19 mouse cellular contexts compared by ENCODE assay signal in genomic region chr7:70606511-70606910, GRCm38 (mm10).
DNase-seq lines count a peak whose midpoint lies in the region; ATAC-seq lines count a peak whose summit lies in the region.
"Had no signal": no experiment of that assay in that cellular context is flagged by ENCODE, and none has a peak within 500 bp of the region (broad histone marks: within the 10 kb centered on the region; RNA-seq: fewer than 3 reads in every experiment).

No protein-coding gene starts in this region.

- no peaks in the 10 kb centered on the region for H3K36me3 ChIP-seq in intestine, embryonic 16.5 days (ENCODE audit: control insufficient read depth, insufficient read depth, low read length)
- H3K36me3 ChIP-seq in lung, embryonic 16.5 days (ENCODE audit: control insufficient read depth, insufficient read depth, low read length), result no peaks in the 10 kb centered on the region
- H3K36me3 ChIP-seq in stomach, embryonic 15.5 days, result no peaks in the 10 kb centered on the region
- H3K36me3 ChIP-seq: embryonic facial prominence, embryonic 15.5 days; forebrain, embryonic 12.5 days; G1E; hindbrain, embryonic 13.5 days; midbrain, embryonic 10.5 days had no signal

- peak; percentile 96 for ATAC-seq in intestine, embryonic 16.5 days
- ATAC-seq in lung, embryonic 16.5 days (ENCODE audit: low read depth), result peak; percentile 98
- ATAC-seq in stomach, embryonic 15.5 days (ENCODE audit: insufficient read depth, low FRiP score, low read depth), result peak; percentile 80
- ATAC-seq: liver, postnatal 0 days had no signal

- H3K27me3 ChIP-seq in intestine, embryonic 16.5 days (replicated peaks; ENCODE audit: control insufficient read depth, insufficient read depth, low read length), result no peaks in the 10 kb centered on the region
- no peaks in the 10 kb centered on the region for H3K27me3 ChIP-seq in lung, embryonic 16.5 days (ENCODE audit: control insufficient read depth, insufficient read depth, low read depth, low read length)
- H3K27me3 ChIP-seq in stomach, embryonic 15.5 days (replicated peaks), result no peaks in the 10 kb centered on the region
- H3K27me3 ChIP-seq: embryonic facial prominence, embryonic 15.5 days; forebrain, embryonic 12.5 days; hindbrain, embryonic 13.5 days had no signal

- peak; percentile 68 for DNase-seq in ZHBTc4 (ENCODE audit: low read depth, low spot score)
- DNase-seq in thymus, postnatal 0 days (ENCODE audit: low spot score), result no peak
- no peak for DNase-seq in left cerebral cortex, postnatal 25 days (ENCODE audit: low spot score in 2 of 2)
- DNase-seq in heart, adult 11 months, result no peak
- DNase-seq: cerebellum, postnatal 10 days; gastrocnemius, postnatal 14 days; liver; liver, postnatal 0 days; right cerebral cortex, postnatal 25 days; thymus, adult 18-20 months had no signal

- H3K4me2 ChIP-seq in intestine, embryonic 16.5 days (ENCODE audit: low read depth, low read length), result no peak overlapping the region
- no peak overlapping the region for H3K4me2 ChIP-seq in lung, embryonic 16.5 days (ENCODE audit: low read depth, low read length)
- no peak overlapping the region for H3K4me2 ChIP-seq in stomach, embryonic 15.5 days
- H3K4me2 ChIP-seq: embryonic facial prominence, embryonic 15.5 days; forebrain, embryonic 12.5 days; hindbrain, embryonic 13.5 days had no signal

- H3K4me3 ChIP-seq in intestine, embryonic 16.5 days (ENCODE audit: low read length), result no peak overlapping the region
- H3K4me3 ChIP-seq in lung, embryonic 16.5 days (ENCODE audit: low read length), result no peak overlapping the region
- no peak overlapping the region for H3K4me3 ChIP-seq in stomach, embryonic 15.5 days (replicated peaks)
- H3K4me3 ChIP-seq: embryonic facial prominence, embryonic 15.5 days; forebrain, embryonic 12.5 days; hindbrain, embryonic 13.5 days; midbrain, embryonic 10.5 days had no signal

- H3K9ac ChIP-seq in intestine, embryonic 16.5 days (ENCODE audit: low read depth, low read length), result no peak overlapping the region
- no peak overlapping the region for H3K9ac ChIP-seq in lung, embryonic 16.5 days (ENCODE audit: low read length)
- no peak overlapping the region for H3K9ac ChIP-seq in stomach, embryonic 15.5 days
- H3K9ac ChIP-seq: embryonic facial prominence, embryonic 15.5 days; forebrain, embryonic 12.5 days; hindbrain, embryonic 13.5 days; liver, postnatal 0 days had no signal

- no peaks in the 10 kb centered on the region for H3K4me1 ChIP-seq in intestine, embryonic 16.5 days (ENCODE audit: control insufficient read depth, insufficient read depth, low read length)
- H3K4me1 ChIP-seq in lung, embryonic 16.5 days (replicated peaks; ENCODE audit: control insufficient read depth, insufficient read depth, low read length), result no peaks in the 10 kb centered on the region; the same call in 1 of the 2 replicates
- no peaks in the 10 kb centered on the region for H3K4me1 ChIP-seq in stomach, embryonic 15.5 days
- H3K4me1 ChIP-seq: embryonic facial prominence, embryonic 15.5 days; forebrain, embryonic 12.5 days; hindbrain, embryonic 13.5 days; midbrain, embryonic 10.5 days had no signal

- no peak overlapping the region for H3K27ac ChIP-seq in intestine, embryonic 16.5 days (ENCODE audit: low read length)
- peak overlapping the region; percentile 85 for H3K27ac ChIP-seq in lung, embryonic 16.5 days (ENCODE audit: low read length)
- no peak overlapping the region for H3K27ac ChIP-seq in stomach, embryonic 15.5 days
- H3K27ac ChIP-seq: embryonic facial prominence, embryonic 15.5 days; forebrain, embryonic 12.5 days; hindbrain, embryonic 13.5 days; kidney, postnatal 0 days; midbrain, embryonic 10.5 days had no signal

- 76% methylated on average over 7 of the region's 7 CpGs for WGBS in intestine, embryonic 16.5 days
- WGBS in lung, embryonic 16.5 days, result 59% methylated on average over 7 of the region's 7 CpGs
- WGBS in stomach, embryonic 15.5 days, result 69% methylated on average over 7 of the region's 7 CpGs

- H3K9me3 ChIP-seq in intestine, embryonic 16.5 days (ENCODE audit: control insufficient read depth, low read length), result no peaks in the 10 kb centered on the region
- H3K9me3 ChIP-seq in lung, embryonic 16.5 days (ENCODE audit: control insufficient read depth, low read length), result no peaks in the 10 kb centered on the region
- H3K9me3 ChIP-seq in stomach, embryonic 15.5 days, result no peaks in the 10 kb centered on the region
- H3K9me3 ChIP-seq: embryonic facial prominence, embryonic 15.5 days; forebrain, embryonic 12.5 days; hindbrain, embryonic 13.5 days; midbrain, embryonic 10.5 days had no signal

- intact Hi-C loops in left cerebral cortex, postnatal 25 days (cut with DNase I), result no loop called here
